Mouse (Mus musculus): ENCODE measurements around the gene Fam32a.

Fam32a gene

DNA sequence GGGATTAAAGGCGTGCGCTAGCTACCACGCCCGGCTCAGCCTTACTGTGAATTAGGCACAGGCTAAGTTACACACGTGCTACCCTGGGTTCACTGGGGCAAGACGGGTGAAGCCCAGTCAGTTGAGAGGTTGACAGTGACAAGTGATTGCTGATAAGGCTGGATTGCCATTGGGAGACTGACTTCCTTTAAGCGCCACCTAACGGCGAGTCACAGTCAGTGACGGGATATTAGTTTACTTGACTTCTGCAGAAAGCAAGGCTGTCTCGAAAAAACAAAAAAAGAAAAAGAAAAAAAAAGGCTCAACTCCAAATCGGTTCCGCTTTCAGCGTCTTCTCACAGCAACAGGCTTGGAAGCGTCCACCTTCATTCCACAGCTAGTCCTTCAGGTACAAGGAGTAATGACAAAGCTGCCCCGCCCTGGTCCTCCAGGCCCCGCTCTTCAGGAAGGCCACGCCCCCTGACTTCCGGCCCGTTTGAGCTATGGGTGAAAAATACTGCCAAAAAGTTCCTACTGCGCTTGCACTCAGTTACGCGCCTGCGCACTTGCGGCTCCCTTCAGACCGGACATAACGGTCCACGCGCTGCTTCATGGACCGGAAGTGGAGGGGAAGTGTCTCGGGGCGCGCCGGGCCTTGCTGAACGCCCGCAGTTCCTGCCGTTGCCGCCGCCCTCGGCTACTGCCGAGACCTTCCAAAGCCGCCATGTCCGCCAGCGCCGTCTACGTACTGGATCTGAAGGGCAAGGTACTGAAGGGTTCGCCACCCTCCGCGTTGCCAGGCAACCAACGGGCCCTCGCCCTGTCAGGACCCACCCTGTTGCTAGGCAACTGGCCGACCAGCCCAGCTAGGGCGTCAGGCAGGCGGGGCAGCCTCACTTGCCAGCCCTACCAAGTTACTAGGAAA lies 20.2 kb downstream of the Fam32a start, which contains the start of gene Ap1m1:
Ap1m1 (plus strand) TSS at position 520 of the 904 bp plus-strand sequence.
- peak; percentile 80 for DNase-seq (ENCODE audit: extremely low read depth, low read depth, low spot score)

DNA sequence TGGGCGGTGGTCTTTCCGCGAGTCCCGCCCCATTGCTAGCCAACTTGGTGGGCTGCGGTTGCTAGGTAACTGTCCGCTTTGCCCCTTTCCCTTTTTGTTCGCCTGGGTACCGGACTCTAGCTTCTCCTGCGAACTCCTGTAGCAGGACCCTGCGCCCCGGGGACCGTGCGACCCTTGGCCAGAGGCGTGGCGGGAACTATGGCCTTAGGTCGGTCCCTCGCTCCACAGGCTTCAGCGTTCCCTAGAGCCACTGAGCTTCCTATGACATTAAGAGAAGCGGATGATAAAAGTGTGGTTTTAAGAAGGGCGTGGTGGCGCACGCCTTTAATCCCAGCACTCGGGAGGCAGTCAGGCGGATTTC lies 20.9 kb downstream of the Fam32a start:
- no peak for DNase-seq (ENCODE audit: extremely low read depth, low read depth, low spot score)

DNA sequence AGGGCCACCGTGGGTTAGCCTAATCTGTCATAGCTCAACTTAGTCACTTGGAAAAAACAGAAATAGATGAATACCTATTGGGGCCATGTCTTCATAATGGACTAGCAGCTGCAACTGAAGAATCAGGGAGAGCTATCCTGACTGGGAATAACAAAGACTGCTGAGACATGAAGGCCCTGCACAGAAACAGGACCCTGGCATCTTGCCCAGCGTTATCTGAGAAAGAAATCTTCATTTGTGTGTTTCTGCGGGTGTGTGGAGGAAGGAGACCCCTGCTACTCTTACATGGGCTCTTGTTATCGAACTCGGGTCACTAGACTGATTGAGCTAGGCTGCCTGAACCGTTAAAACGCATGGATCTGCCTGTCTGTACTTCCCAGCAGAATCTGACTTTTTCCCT lies 21.4 kb downstream of the Fam32a start:
- no peak for DNase-seq (ENCODE audit: extremely low read depth, low read depth, low spot score)

DNA sequence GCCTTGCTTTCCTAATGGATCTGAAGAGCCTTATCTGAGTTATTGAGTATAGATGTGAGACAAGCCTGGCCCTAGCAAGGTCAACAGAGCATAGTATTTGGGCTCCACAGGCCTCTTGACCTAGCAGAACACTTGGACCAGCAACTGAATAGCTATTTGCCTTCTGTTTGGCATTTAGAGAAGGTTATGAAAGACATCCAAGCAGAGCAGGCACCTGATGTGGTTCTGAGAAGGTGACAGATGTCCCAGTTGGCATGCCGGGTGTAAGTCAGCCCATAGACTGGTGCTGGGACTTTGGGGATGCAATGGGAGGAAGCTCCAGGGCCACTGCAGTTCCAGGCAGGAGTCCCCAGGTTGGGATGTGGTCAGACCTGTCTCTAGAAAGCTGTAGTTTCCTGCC lies 22.7 kb downstream of the Fam32a start:
- no peak for DNase-seq (ENCODE audit: extremely low read depth, low read depth, low spot score)

DNA sequence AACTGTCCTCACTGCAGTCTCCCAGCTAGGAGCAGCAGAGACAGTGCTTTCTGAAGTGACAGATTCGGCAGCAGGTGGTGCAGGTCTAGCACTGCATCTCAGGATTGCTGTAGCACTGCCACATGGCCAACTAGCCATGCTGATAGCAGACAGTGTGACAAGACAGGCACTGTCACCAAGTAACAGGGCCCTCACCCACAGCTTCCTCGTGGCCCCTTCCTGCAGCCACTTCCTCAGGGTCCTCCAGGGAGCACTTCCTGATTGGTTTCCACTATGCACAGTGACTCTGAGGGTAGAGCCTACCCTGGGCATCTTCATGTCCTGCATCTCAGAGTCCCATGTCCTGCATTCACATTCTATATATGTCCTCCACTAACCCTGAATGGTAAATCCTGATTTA lies 25.1 kb downstream of the Fam32a start:
- no peak for DNase-seq (ENCODE audit: extremely low read depth, low read depth, low spot score)

DNA sequence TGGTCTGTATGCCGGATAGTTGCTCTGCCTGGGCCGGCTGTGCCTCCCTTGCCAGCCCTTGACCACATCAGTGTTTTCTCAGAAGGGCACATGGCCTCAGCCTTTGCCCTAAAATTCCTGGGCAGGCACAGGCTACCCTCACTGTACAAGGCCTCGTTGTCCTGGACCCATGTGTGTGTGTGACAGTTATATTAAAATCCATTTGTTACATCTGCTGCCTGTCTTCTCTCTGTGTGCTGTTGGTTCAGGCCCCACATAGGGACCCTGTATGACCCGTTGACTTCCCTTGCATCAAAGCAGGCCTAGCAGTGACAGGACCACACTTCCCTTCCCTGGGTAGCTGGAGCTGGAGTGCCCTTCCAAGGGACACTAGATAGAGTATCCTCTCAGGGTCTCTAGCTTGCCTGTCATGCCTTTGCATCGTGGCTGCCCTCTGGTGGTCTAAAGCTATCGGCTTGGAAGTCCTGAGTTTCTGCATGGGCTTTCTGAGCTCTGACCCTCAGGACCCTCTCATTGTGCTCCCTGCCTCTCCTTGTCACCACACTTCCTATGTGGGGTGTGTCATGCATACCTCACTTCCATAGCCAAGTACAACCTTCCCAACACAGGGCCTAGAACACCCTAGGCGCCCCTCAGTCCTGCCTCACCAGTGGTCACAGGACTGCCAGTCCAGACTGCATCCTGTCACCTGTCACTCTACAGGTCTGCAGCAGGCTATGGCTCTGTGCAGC lies 37.8 kb downstream of the Fam32a start:
- DNase-seq (ENCODE audit: extremely low read depth, low read depth, low spot score) = no peak

DNA sequence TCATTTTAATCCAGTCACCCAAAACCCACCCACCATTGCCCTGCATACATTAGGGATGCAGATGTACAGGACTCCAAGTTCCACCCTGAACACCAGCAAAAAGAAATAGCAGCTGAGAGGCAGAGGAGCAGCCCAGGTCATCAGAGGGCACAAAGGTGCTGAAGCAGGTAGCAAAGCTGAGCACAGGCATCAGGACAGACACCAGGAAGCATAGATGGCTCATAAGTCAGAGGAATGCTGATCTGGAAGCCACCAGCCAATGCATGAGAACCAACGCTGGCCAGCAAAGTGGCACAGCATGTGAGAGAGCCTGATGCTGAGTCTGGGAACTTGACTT lies 38.3 kb downstream of the Fam32a start:
- DNase-seq (ENCODE audit: extremely low read depth, low read depth, low spot score) = no peak

DNA sequence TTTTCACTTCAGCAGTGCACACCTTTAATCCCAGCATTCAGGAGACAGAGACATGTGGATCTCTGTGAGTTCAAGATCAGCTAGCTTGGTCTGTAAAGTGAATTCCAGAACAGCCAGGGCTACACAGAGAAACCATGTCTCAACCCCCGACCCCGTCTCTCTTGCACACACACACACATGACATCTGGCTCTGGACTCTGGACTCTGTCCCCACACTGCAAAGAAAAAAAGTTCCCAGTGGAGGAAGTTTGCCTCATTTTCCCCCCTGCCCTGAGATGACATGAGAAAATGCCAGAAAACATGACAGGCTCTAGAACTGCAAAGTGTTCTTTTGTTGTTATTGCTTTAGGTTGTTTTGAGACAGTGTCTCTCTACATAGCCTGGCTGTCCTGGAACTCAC lies 40.3 kb downstream of the Fam32a start:
- no peak for DNase-seq (ENCODE audit: extremely low read depth, low read depth, low spot score)

DNA sequence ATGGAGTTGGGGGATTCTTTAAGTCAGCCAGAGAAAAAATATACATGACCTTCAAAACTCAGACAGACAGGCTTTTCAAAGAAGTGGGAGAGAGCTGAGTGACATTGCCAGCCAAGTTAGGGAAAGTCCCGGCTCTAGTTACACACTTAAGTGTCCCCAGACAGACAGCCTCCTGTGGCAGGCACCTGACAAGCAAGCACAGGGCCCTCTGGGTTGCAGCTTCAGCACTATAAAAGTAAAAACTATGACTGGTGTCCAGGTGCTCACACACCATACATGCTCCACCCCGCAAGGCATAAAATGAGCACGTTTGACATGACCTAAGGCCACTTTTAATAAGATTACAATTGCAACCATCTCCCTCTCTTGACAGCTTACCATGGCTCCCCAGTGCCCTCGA lies 41.1 kb downstream of the Fam32a start:
- DNase-seq (ENCODE audit: extremely low read depth, low read depth, low spot score) = no peak

DNA sequence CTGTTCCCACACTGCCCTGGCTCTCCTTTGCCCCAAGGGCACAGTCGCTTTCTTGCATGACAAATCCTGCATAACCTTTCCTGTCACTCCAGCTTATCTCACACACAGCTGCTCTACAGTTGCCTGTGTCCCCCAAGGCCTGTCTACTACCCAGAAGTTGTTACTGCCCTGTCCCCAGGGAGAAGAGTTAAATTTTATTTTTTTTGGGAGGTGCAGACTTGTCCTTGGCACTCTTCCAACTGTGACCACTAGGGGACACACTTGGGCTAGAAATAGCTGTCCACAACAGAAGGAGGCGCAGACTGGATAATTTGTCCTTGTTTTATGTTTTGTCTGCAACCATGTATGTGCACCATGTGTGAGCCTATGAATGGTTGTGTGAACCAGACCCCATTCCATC lies 41.5 kb downstream of the Fam32a start:
- DNase-seq (ENCODE audit: extremely low read depth, low read depth, low spot score) = no peak

DNA sequence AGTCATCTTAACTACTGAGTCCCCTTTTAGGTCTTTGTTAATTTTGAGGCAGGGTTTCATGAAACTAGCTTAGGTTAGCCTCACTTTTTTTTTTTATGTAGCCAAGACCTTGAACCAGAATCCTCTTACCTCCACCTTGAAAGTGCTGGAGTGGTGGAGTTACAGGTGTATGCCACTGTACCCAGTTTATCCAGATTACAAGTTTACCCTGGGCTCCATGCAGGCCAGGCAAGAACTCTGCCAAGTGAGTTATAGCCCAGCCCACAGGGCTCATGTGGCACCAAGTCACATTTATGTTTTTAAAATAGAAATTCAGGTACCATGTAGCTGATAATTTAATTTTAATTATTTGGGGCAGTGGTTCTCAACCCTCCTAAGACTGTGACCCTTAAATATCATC lies 41.9 kb downstream of the Fam32a start:
- DNase-seq (ENCODE audit: extremely low read depth, low read depth, low spot score) = no peak

DNA sequence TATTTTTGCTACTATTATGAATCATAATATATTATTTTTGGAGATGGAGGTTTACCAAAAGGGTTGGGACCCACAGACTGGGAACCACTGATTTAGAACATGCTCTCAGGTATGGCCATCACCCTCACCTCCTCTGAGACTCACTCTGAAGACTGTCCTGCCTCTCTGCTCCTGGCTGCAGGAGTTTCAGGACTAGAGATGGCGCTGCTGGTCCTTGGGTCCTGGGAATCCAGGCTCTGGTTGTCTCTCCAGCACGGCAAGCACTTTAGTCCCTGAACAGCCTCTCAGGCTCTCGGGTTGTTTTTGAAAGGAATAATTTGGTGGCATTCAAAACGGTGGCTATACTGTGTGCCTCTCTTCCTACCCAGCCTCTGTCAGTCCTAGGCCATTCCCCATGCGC lies 42.3 kb downstream of the Fam32a start:
- DNase-seq (ENCODE audit: extremely low read depth, low read depth, low spot score) = no peak

DNA sequence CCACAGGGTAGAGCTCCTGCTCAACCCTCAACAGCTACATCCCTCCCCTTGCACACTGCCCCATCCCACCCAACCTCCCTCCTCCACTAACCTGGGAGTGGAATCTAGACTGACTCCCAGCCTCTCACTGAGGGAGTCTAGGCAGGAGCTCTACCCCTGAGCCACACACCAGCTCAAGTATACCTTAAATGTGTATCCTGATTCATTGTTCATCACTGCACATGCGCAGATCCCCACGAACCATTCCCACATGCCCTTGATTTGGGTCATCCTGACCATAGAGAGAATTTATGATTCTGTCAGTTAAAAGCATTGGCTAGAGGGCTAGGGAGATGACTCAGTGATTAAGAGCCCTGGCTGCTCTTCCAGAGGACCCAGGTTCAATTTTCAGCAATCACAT lies 43.2 kb downstream of the Fam32a start:
- no peak for DNase-seq (ENCODE audit: extremely low read depth, low read depth, low spot score)

DNA sequence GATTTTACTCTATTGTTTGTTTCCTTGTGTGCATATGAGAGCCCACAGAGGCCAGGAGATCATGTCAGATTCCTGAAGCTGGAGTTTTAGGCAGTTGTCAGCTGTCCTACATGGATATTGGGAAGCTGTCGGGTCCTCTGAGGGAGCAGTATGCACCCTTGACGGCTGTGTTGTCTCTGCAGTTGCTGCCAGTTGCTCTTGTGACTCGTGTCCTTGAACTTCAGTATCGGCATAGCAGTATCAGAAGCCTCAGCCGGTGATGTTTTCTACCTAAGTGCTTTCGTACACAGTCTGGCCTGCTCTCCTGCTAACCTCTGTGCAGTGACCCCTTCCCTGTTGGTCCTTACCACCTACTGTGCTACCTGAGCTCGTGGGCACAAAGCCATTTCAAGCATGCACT lies 43.9 kb downstream of the Fam32a start:
- no peak for DNase-seq (ENCODE audit: extremely low read depth, low read depth, low spot score)

DNA sequence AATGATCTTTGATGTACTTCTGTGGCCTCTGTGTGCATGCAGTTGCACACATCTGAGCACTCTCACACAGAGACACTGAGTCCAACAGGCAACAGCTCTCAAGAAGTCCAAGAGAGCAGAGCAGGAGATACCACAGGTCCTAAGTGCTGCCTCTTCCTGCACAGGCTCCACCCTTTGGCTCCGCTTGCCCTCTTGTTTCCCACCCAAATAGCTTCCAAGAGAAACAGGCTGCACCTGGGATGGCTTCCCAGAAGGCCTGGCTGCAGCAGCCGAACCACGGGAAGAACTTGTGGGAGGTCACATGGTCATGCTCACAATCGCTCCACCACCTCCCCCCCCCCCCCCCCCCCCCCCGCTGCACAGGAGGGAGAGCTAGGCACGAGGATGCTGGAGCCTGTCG lies 45.8 kb downstream of the Fam32a start:
- no peak for DNase-seq (ENCODE audit: extremely low read depth, low read depth, low spot score)

DNA sequence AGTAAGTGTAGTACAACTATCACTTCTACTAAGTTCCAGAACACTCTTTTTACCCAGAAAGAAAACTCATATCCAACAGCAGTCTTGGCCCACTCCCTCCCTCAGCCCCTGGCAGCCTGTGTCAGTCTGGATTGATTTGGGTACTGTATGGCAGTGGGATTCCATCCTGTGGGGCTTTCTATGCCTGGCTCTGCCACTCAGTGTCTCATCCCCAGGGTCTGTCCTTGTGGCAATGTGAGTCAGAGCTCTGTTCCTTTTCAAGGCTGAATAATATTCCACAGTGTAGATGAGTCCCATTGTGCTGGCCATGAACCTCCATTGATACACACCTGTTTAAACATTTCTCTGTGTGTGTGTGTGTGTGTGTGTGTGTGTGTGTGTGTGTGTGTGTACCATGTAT lies 47.1 kb downstream of the Fam32a start:
- no peak for DNase-seq (ENCODE audit: extremely low read depth, low read depth, low spot score)

DNA sequence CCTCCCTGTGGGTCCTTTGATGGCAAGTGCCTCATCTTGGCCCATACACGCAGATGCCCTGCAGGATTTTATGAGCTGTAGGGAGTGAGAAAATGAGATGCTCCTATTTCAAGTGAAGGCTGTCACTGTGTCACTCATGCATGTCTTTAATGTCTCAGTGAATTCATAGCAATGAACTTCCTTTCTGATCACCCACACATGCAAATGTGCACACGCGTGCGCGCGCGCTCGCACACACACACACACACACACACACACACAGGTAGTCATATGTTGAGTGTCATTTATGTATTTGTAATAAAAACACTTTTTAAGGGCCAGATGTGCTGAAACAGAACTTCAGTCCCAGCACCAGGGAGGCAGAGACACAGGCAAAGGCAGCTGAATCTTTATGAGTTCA lies 47.6 kb downstream of the Fam32a start:
- no peak for DNase-seq (ENCODE audit: extremely low read depth, low read depth, low spot score)

DNA sequence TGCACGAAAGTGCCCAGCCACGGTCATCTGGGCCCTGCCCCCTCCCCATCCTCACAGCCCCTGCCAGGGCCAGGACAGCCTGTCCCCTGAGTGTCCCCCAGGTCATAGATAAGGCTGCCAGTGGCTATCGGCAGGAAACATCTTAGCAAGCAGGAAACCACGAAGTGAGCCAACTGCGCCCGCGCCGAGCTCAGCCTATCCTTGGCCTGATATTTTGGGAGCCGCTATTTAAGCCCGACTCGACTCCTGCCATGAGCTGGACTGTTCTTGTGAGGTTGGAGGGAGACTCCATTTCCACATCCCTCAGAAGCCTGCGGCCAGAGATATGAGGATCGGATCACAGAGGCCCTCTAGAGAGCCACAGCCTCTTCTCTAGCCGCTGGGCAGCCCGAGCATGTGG lies 48.8 kb downstream of the Fam32a start:
- DNase-seq (ENCODE audit: extremely low read depth, low read depth, low spot score) = no peak

DNA sequence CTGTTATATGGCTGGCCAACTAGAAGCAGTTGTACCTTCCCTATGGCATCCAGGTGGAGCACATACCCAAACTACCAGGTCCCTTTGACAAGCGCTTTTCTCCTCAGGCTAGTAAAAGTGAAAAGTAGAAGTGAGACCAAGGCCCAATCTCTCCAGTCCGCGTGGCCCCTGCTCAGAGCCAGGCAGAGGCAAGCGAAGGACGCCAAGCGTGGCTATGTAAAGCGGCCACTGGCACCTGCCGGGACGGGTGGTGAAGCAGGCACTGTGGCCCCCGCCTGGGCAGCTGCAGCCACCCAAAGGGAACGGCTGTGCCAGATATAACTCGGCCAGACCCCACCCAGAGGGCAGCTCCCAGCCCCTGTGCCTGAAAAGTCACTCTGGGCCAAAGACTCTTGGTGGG lies 51.1 kb downstream of the Fam32a start:
- no peak for DNase-seq (ENCODE audit: extremely low read depth, low read depth, low spot score)

DNA sequence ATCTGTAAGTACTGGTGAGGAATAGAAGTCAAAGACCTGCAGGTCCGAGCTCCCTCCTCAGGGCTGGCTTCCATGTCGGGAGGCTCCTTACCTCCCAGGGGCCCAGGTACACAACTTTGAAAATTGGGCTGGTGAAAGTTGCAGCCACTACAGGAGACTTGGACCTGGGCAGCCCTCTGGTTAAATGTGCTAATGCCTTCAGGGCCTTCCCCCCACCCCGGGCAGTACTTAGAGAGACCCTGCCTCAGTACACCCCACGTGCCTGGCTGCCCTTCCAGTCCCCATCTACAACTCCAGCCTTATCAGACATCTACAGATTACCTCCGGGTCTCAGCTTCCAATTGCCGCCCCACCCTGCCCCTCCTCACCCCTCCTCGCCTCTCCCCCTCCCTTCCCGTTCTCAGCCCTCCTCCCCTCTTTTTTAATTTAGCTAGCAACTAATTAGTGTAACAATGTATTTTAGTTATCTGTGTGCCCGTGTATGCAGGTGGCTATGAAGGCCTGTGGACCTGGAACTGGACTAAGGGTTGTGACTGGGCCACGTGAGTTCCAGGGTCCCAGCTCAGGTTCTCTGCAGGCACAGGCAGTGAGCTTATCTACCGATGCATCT lies 51.6 kb downstream of the Fam32a start:
- no peak for DNase-seq (ENCODE audit: extremely low read depth, low read depth, low spot score)

DNA sequence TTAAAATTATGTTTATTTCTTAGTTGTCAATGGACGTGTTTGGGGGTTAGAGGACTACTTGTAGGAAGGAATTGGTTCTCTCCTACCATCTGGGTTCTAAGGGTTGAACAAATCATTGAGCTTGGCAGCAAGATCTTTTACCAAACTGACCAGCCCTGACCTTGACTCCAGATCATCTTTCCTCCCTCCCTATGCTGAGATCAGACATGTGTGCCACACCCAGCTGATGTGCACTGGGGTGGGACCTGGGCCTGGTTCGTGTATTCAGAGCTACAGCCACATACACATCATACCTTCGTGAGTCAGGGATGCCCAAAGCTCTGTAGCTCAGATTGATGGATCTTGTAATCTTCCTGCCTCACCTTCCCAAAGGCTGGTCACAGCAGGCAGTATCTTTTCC lies 52.2 kb downstream of the Fam32a start:
- no peak for DNase-seq (ENCODE audit: extremely low read depth, low read depth, low spot score)

DNA sequence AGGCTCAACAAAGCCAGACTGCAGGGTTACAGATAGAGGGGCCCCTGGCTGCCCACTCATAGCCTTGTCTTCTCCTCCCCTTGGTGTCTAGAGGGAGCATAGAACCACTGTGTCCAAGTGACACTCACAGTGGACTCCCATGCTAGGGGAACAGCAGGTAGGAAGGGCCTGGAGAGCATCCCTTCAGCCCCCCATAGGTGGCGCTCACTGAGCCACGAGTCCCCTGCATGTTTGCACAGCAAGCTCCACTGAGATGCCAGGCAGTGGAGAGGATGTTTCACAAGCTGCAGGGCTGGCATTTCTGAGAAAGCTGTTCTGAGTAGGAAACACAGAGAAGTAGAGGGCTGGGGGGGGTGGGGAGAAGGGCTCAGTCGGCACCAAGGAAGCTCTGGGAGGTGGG lies 52.8 kb downstream of the Fam32a start:
- DNase-seq (ENCODE audit: extremely low read depth, low read depth, low spot score) = no peak

Measured in fat pad, adult 2 months (tissue).